Mouse (Mus musculus): Measurements from ENCODE around the gene Osbpl11.

GRCm38 (mm10) chr16:33184901-33185260 is at the start of gene Osbpl11:
- no peak for TF ChIP-seq CTCF (IDR thresholded peaks at IDR 0.05; ENCODE audit: control insufficient read depth, insufficient read depth, insufficient read length)
- TF ChIP-seq CEBPB (IDR thresholded peaks at IDR 0.05; ENCODE audit: low read depth): no peak
- TF ChIP-seq MYOG (IDR thresholded peaks at IDR 0.05; ENCODE audit: control insufficient read depth, extremely low read depth, insufficient read length): no peak
- TF ChIP-seq MAX (IDR thresholded peaks at IDR 0.05): no peak
- no peak for TF ChIP-seq USF1 (IDR thresholded peaks at IDR 0.05; ENCODE audit: low read depth)
- no peak for TF ChIP-seq MYOD1 (IDR thresholded peaks at IDR 0.05; ENCODE audit: control insufficient read depth, insufficient read length, low read depth)

Measured in C2C12 (cell line).